Mouse (Mus musculus) kidney, adult 2 months (tissue): ENCODE measurements at regions not wholly inside any gene's neighbourhood (a gene's known extent, or its start where the extent isn't known, plus 50 kb on each side); places are given as distances from the start of the nearest gene placed in this dataset.

ENCODE experiments used
- DNase-seq: peaks from one replicate; pipeline ENCODE4 v3.0.0; 2021
- H3K27ac ChIP-seq: fragments of 200-500 bp; 2 replicates; pipeline ENCODE4 v1.5.1; 2012; ENCODE audit warnings: low read depth, low read length, control low read depth, inconsistent platforms; ENCODE audit not compliant: insufficient read depth
- H3K27me3 ChIP-seq: fragments of 200-500 bp; replicated peaks from 2 replicates; pipeline ENCODE4 v1.6.1; 2012; ENCODE audit warnings: mild to moderate bottlenecking, moderate library complexity, low read length, inconsistent platforms; ENCODE audit not compliant: control insufficient read depth, insufficient read depth
- H3K36me3 ChIP-seq: fragments of 200-500 bp; 2 replicates; pipeline ENCODE4 v1.6.1; 2012; ENCODE audit warnings: mild to moderate bottlenecking, moderate library complexity, low read length, inconsistent platforms; ENCODE audit not compliant: control insufficient read depth, insufficient read depth
- H3K4me1 ChIP-seq: fragments of 200-500 bp; 2 replicates; pipeline ENCODE4 v1.6.1; 2011; ENCODE audit warnings: low read length; ENCODE audit not compliant: control insufficient read depth, insufficient read depth
- H3K4me3 ChIP-seq: fragments of 200-500 bp; 2 replicates; pipeline ENCODE4 v1.5.1; 2011; ENCODE audit warnings: mild to moderate bottlenecking, low read depth, low read length, control low read depth; ENCODE audit not compliant: insufficient read depth
- CTCF ChIP-seq: fragments of 200-500 bp; conservative IDR thresholded peaks from 2 replicates; pipeline ENCODE4 v1.5.1; 2011; ENCODE audit warnings: low read depth, mild to moderate bottlenecking, control low read depth, low read length, moderate library complexity, mixed read lengths; ENCODE audit not compliant: insufficient read depth, insufficient read length
- POLR2A ChIP-seq: fragments of 200-500 bp; IDR thresholded peaks from one replicate; pipeline ENCODE4 v1.6.1; 2011; ENCODE audit warnings: low read depth, low read length, control low read depth
- WGBS: fragments of 180-500 bp; shearing (Covaris S2); methylation state at CpG from one replicate; pipeline ENCODE4 v1.1.7; 2018; 5-methylcytosine and 5-hydroxymethylcytosine counted together

- H3K36me3 ChIP-seq = no peaks in the 10 kb centered on the region
- 84% methylated on average over 2 of the region's 2 CpGs for WGBS
- no peaks in the 10 kb centered on the region for H3K27me3 ChIP-seq
- TF ChIP-seq CTCF = no peak
- no peak for TF ChIP-seq POLR2A
- H3K4me1 ChIP-seq = no peaks in the 10 kb centered on the region
- DNase-seq = peak; percentile 2
- no peak overlapping the region for H3K4me3 ChIP-seq
- H3K27ac ChIP-seq = no peak overlapping the region
Measured at GRCm38 (mm10) chr1:176427046-176427445, 151.9 kb upstream of the Pld5 start.

- DNase-seq = no peak
- TF ChIP-seq POLR2A (no peak), CTCF (no peak)
- Histone ChIP-seq H3K4me1 (no peaks in the 10 kb centered on the region), H3K36me3 (no peaks in the 10 kb centered on the region), H3K27me3 (no peaks in the 10 kb centered on the region), H3K4me3 (no peak overlapping the region), H3K27ac (no peak overlapping the region)
- 81% methylated on average over 1 of the region's 1 CpGs for WGBS
Measured at GRCm38 (mm10) chr1:176417251-176417650, 142.1 kb upstream of the Pld5 start.

GRCm38 (mm10) chr1:176404128-176404527, 129.0 kb upstream of the Pld5 start:
- no peaks in the 10 kb centered on the region for H3K4me1 ChIP-seq
- H3K27ac ChIP-seq = no peak overlapping the region
- 89% methylated on average over 3 of the region's 3 CpGs for WGBS
- no peak for TF ChIP-seq POLR2A
- TF ChIP-seq CTCF = no peak
- H3K4me3 ChIP-seq = no peak overlapping the region
- no peaks in the 10 kb centered on the region for H3K27me3 ChIP-seq
- no peak for DNase-seq
- no peaks in the 10 kb centered on the region for H3K36me3 ChIP-seq

GRCm38 (mm10) chr1:176379645-176380044, 104.5 kb upstream of the Pld5 start:
- H3K36me3 ChIP-seq = no peaks in the 10 kb centered on the region
- H3K4me3 ChIP-seq = no peak overlapping the region
- H3K27ac ChIP-seq = no peak overlapping the region
- no peaks in the 10 kb centered on the region for H3K27me3 ChIP-seq
- no peaks in the 10 kb centered on the region for H3K4me1 ChIP-seq
- TF ChIP-seq POLR2A (no peak), CTCF (no peak)
- no peak for DNase-seq

DNA sequence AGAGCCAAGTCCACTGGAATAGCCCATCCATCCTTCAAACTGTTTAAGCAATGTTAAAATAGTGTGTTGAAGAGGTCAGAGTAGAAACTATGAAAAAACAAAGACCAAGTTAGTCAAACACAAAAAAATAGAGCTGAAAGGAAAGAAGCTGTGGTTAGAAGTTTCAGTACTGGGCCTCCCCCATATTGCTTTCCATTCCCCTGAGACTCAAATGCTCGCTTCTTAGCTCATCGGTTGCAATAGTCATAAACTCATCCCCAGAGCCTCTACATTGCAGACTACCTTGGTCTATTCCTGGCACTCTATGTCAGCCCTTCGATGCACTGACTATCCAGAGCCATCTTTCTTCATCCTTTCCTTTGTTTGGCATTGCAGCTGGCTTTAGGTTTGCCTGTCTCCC, 91.8 kb upstream of the Pld5 start:
- 77% methylated on average over 3 of the region's 3 CpGs for WGBS
- no peaks in the 10 kb centered on the region for H3K4me1 ChIP-seq
- H3K27me3 ChIP-seq = no peaks in the 10 kb centered on the region; the same call in 1 of the 2 replicates
- no peak overlapping the region for H3K4me3 ChIP-seq
- no peak overlapping the region for H3K27ac ChIP-seq
- no peaks in the 10 kb centered on the region for H3K36me3 ChIP-seq
- TF ChIP-seq POLR2A = no peak
- no peak for TF ChIP-seq CTCF
- DNase-seq = no peak

DNA sequence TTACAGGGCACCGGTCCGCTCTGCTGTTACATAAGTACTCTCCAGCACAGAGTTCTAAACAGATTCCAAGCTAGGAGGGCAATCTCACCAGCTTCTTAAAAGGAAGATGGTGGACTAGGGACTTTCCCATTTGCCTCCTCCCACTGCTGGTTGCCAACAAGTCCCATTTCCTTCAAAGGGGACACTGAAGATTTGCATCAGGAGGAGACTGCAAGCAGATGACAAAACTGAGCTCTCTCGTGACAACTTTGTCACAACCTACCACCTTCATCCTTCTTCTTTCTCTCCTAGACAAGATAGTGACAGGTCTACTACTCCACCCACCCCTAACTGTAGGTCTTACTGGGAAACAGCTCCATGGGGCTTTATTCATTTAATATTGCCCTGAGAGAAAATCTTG, 85.8 kb upstream of the Pld5 start:
- WGBS = 93% methylated on average over 3 of the region's 3 CpGs
- no peaks in the 10 kb centered on the region; the same call in 1 of the 2 replicates for H3K27me3 ChIP-seq

GRCm38 (mm10) chr1:176359992-176360724, 85.0 kb upstream of the Pld5 start:
- H3K4me1 ChIP-seq = no peaks in the 10 kb centered on the region
- no peak for DNase-seq
- no peak overlapping the region for H3K4me3 ChIP-seq
- H3K27me3 ChIP-seq = no peaks in the 10 kb centered on the region; the same call in 1 of the 2 replicates
- no peaks in the 10 kb centered on the region for H3K36me3 ChIP-seq
- TF ChIP-seq CTCF = no peak
- no peak for TF ChIP-seq POLR2A
- H3K27ac ChIP-seq = no peak overlapping the region
- WGBS = 86% methylated on average over 12 of the region's 12 CpGs

More for the DNA sequence above, 85.8 kb upstream of the Pld5 start:
- no peak overlapping the region for H3K27ac ChIP-seq
- DNase-seq = no peak
- no peaks in the 10 kb centered on the region for H3K36me3 ChIP-seq
- H3K4me1 ChIP-seq = no peaks in the 10 kb centered on the region
- no peak overlapping the region for H3K4me3 ChIP-seq
- TF ChIP-seq POLR2A = no peak
- TF ChIP-seq CTCF = no peak
